ENCODE assay signal across 9 mouse cellular contexts in the genomic region with DNA sequence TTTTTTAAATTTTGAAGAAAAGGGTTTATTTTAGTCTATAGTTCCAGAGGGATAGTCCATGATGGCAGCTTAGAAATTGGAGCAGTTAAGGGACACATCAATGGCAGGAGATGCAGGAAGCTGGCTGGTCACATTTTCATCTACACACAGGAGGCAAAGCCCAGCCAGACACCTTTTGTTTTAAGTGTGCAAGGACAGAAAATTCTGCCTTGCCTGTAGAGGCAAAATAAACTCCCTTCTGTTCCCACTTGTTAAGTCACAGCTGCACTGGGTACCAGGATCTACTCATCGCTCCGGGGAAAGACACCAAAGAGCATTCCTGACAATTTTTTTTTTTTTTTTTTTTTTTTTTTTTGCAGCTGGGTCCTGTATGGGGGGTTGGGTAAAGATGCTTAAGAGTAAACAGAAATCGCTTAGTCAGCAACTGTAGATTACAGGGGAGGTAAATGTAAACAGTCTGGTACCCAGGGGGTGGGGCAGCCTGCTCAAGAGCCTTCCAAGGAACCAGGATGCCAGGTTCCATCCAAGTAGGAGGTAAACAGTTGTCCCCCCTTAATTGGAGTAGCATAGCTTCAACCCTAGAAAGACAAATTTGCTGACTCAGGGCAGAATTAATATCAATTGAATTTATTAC. TPM values are rescaled to one million over a fixed set of nuclear protein-coding genes. Genes with fewer than 3 reads are reported as not detected.
DNase-seq lines count a peak whose midpoint lies in the region; ATAC-seq and TF ChIP-seq lines count a peak whose summit lies in the region.
"Had no signal": no experiment of that assay in that cellular context is flagged by ENCODE, and none has a peak within 500 bp of the region (broad histone marks: within the 10 kb centered on the region; RNA-seq: fewer than 3 reads in every experiment).

No protein-coding gene starts in this region.

- H3K4me1 ChIP-seq in kidney, postnatal 0 days (replicated peaks; ENCODE audit: insufficient read depth, low read length): peaks cover 21% of the 10 kb centered on the region
- peaks cover 40% of the 10 kb centered on the region for H3K4me1 ChIP-seq in embryonic facial prominence, embryonic 15.5 days
- H3K4me1 ChIP-seq in midbrain, embryonic 13.5 days (replicated peaks): peaks cover 39% of the 10 kb centered on the region

- no peak overlapping the region for H3K4me3 ChIP-seq in kidney, postnatal 0 days (replicated peaks; ENCODE audit: low read depth, low read length)
- no peak overlapping the region for H3K4me3 ChIP-seq in embryonic facial prominence, embryonic 15.5 days (replicated peaks)
- H3K4me3 ChIP-seq in midbrain, embryonic 13.5 days (replicated peaks): peak overlapping the region; percentile 96

- H3K27me3 ChIP-seq in kidney, postnatal 0 days (ENCODE audit: insufficient read depth, low read length): no peaks in the 10 kb centered on the region
- H3K27me3 ChIP-seq in embryonic facial prominence, embryonic 15.5 days: no peaks in the 10 kb centered on the region
- H3K27me3 ChIP-seq in midbrain, embryonic 13.5 days: no peaks in the 10 kb centered on the region

- no peak overlapping the region for H3K9ac ChIP-seq in kidney, postnatal 0 days (ENCODE audit: low read depth, low read length)
- no peak overlapping the region for H3K9ac ChIP-seq in embryonic facial prominence, embryonic 15.5 days
- peak overlapping the region; percentile 37 for H3K9ac ChIP-seq in midbrain, embryonic 13.5 days (replicated peaks)

- ATAC-seq in kidney, postnatal 0 days (replicated peaks; ENCODE audit: low FRiP score, low read depth): no peak
- ATAC-seq in embryonic facial prominence, embryonic 15.5 days (ENCODE audit: insufficient number of reproducible peaks, low FRiP score, low TSS enrichment, low read depth): no peak
- no peak for ATAC-seq in midbrain, embryonic 13.5 days

- 71% methylated on average over 3 of the region's 3 CpGs for WGBS in kidney, postnatal 0 days
- 50% methylated on average over 3 of the region's 3 CpGs for WGBS in embryonic facial prominence, embryonic 15.5 days
- WGBS in midbrain, embryonic 13.5 days: 50% methylated on average over 3 of the region's 3 CpGs

- H3K36me3 ChIP-seq in kidney, postnatal 0 days (ENCODE audit: insufficient read depth, low read length): no peaks in the 10 kb centered on the region
- H3K36me3 ChIP-seq in embryonic facial prominence, embryonic 15.5 days: no peaks in the 10 kb centered on the region
- H3K36me3 ChIP-seq in midbrain, embryonic 13.5 days: peaks cover 18% of the 10 kb centered on the region; the same call in 1 of the 2 replicates

- no peaks in the 10 kb centered on the region for H3K9me3 ChIP-seq in kidney, postnatal 0 days (replicated peaks; ENCODE audit: low read length)
- no peaks in the 10 kb centered on the region for H3K9me3 ChIP-seq in embryonic facial prominence, embryonic 15.5 days (replicated peaks)
- no peaks in the 10 kb centered on the region for H3K9me3 ChIP-seq in midbrain, embryonic 13.5 days

- peak; percentile 51 for DNase-seq in cerebellum, adult 9-10 months
- DNase-seq in cerebellum, postnatal 4 days (ENCODE audit: low spot score in 2 of 2): no peak
- no peak for DNase-seq in kidney, postnatal 0 days (ENCODE audit: low spot score)
- DNase-seq in kidney, adult 18-20 months: no peak
- no peak for DNase-seq in frontal cortex, postnatal 10 days (ENCODE audit: low spot score in 2 of 2)
- DNase-seq in testis, postnatal 10 days (ENCODE audit: low spot score): no peak
- DNase-seq: right cerebral cortex, postnatal 25 days had no signal

- no peak for TF ChIP-seq CTCF in kidney, postnatal 0 days (IDR thresholded peaks at IDR 0.05; ENCODE audit: low read depth)

- peak overlapping the region; percentile 33; the same call in 1 of the 2 replicates for H3K4me2 ChIP-seq in kidney, postnatal 0 days (ENCODE audit: low read length)
- 0 out of 2 replicates have a peak overlapping the region, but pooled peaks have one; percentile 8 for H3K4me2 ChIP-seq in embryonic facial prominence, embryonic 15.5 days (replicated peaks)
- H3K4me2 ChIP-seq in midbrain, embryonic 13.5 days (replicated peaks): peak overlapping the region; percentile 95

- H3K27ac ChIP-seq in kidney, postnatal 0 days: no peak overlapping the region
- no peak overlapping the region for H3K27ac ChIP-seq in embryonic facial prominence, embryonic 15.5 days (replicated peaks)
- H3K27ac ChIP-seq in midbrain, embryonic 13.5 days: peak overlapping the region; percentile 70

RNA-seq across cellular contexts. Expression of gene Irf2bpl, which starts 4.4 kb away (rescaled TPM):
- polyA plus RNA-seq in kidney, postnatal 0 days (2015; fragmentation: Nextera tagmentation; extraction: Ambion mirVana): 52.1 and 57.9 TPM in 2 replicates
- 45.2 and 50.6 TPM in 2 replicates for polyA plus RNA-seq in embryonic facial prominence, embryonic 15.5 days (2015; fragmentation: Nextera tagmentation; extraction: Ambion mirVana)
- polyA plus RNA-seq in midbrain, embryonic 13.5 days (2015; fragmentation: Nextera tagmentation; extraction: Ambion mirVana): 65.3 and 75.5 TPM in 2 replicates

Comparison
In these comparisons a context has a peak if more than half of its experiments do, and no peak if none do; other contexts are left out.
1. H3K4me2 ChIP-seq: peak in every context shown above with its lines; median percentile 95 in midbrain, embryonic 13.5 days; 33 in kidney, postnatal 0 days; 8 in embryonic facial prominence, embryonic 15.5 days.